Mouse (Mus musculus): Measurements from ENCODE around the gene Gm21983. TPM values are rescaled to one million over a fixed set of nuclear protein-coding genes. Genes with fewer than 3 reads are reported as not detected.

The Gm21983 gene
- polyA plus RNA-seq, 1 experiment from 2014 or later, result 0.34 TPM

- H3K4me2 ChIP-seq, result no peak overlapping the region
- WGBS, result 51% methylated on average over 13 of the region's 13 CpGs
- H3K27me3 ChIP-seq (replicated peaks), result no peaks in the 10 kb centered on the region
- H3K9me3 ChIP-seq (replicated peaks), result no peaks in the 10 kb centered on the region
- no peak overlapping the region for H3K9ac ChIP-seq
- no peak overlapping the region for H3K27ac ChIP-seq (ENCODE audit: poor library complexity, severe bottlenecking)
- H3K4me3 ChIP-seq, result no peak overlapping the region
- H3K4me1 ChIP-seq (replicated peaks), result 0 out of 2 replicates have a peak, but pooled peaks cover 4% of the 10 kb centered on the region
- H3K36me3 ChIP-seq, result no peaks in the 10 kb centered on the region
- no peak for ATAC-seq (ENCODE audit: insufficient number of reproducible peaks, low FRiP score)
Observed at GRCm38 (mm10) chr7:27128946-27129345, 51.9 kb downstream of the Gm21983 start.

- Histone ChIP-seq H3K27me3 (replicated peaks) (no peaks in the 10 kb centered on the region), H3K27ac (ENCODE audit: poor library complexity, severe bottlenecking) (no peak overlapping the region), H3K9me3 (replicated peaks) (no peaks in the 10 kb centered on the region), H3K9ac (no peak overlapping the region), H3K4me2 (no peak overlapping the region), H3K4me3 (no peak overlapping the region), H3K36me3 (no peaks in the 10 kb centered on the region), H3K4me1 (replicated peaks) (0 out of 2 replicates have a peak, but pooled peaks cover 3% of the 10 kb centered on the region)
- 52% methylated on average over 3 of the region's 3 CpGs for WGBS
- no peak for ATAC-seq (ENCODE audit: insufficient number of reproducible peaks, low FRiP score)
Observed at GRCm38 (mm10) chr7:27128162-27128561, 52.7 kb downstream of the Gm21983 start.

DNA sequence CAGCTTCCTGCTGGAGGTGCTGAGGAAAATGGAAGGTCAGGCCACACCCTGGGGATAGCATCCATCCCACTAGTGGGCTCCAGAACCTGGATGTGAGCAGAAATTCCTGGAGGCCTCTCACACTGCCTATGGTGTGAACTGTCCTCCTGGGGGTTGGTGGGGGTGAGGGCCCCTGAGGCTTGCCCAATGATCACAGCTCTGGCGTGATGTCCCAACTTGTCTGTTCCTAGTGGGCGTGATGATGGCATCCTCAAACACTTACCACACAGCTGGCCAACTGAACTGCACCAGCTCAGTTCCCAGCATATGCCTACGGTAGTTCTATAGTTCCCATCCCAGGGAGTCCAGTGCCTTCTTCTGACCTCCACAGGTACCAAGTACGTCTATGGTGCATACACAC is 55.9 kb downstream of the Gm21983 start:
- Histone ChIP-seq H3K4me2 (no peak overlapping the region), H3K4me1 (replicated peaks) (no peaks in the 10 kb centered on the region), H3K9me3 (replicated peaks) (no peaks in the 10 kb centered on the region), H3K27ac (ENCODE audit: poor library complexity, severe bottlenecking) (no peak overlapping the region), H3K9ac (no peak overlapping the region), H3K36me3 (no peaks in the 10 kb centered on the region), H3K27me3 (replicated peaks) (no peaks in the 10 kb centered on the region), H3K4me3 (no peak overlapping the region)
- ATAC-seq (ENCODE audit: insufficient number of reproducible peaks, low FRiP score), result no peak
- 74% methylated on average over 4 of the region's 4 CpGs for WGBS

DNA sequence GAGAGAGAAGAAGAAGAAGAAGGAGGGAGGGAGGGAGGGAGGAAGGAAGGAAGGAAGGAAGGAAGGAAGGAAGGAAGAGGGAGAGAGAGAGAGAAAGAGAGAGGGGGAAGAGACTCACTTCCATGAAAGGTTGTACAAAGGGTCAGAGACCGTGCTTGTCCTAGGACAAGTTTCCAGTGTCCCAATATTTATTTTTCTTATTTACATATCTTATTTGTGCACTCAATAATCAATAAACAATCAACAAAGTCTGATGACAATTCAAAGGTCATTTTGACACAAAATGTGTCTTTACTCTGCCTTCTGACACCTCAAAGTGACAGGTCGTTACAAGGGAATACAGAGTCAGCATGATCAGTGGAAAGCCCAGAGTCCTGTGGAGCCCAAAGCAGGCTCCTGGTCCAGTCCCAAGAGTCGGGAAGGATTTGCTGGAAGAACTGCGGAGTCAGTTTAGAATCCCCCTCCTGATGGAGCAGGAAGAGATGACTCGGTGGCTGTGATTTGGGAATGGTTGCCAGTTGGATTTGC is 56.5 kb downstream of the Gm21983 start:
- H3K4me2 ChIP-seq, result no peak overlapping the region
- no peak for ATAC-seq (ENCODE audit: insufficient number of reproducible peaks, low FRiP score)
- H3K27ac ChIP-seq (ENCODE audit: poor library complexity, severe bottlenecking), result no peak overlapping the region
- no peaks in the 10 kb centered on the region for H3K27me3 ChIP-seq (replicated peaks)
- H3K36me3 ChIP-seq, result no peaks in the 10 kb centered on the region
- no peak overlapping the region for H3K9ac ChIP-seq
- H3K9me3 ChIP-seq (replicated peaks), result no peaks in the 10 kb centered on the region
- H3K4me3 ChIP-seq, result no peak overlapping the region
- 54% methylated on average over 5 of the region's 5 CpGs for WGBS
- H3K4me1 ChIP-seq (replicated peaks), result no peaks in the 10 kb centered on the region

GRCm38 (mm10) chr7:27119676-27120075 is 61.2 kb downstream of the Gm21983 start, which contains the start of gene Cyp2f2:
Gene Cyp2f2 (plus strand): TSS chr7:27119909.
- no peaks in the 10 kb centered on the region for H3K27me3 ChIP-seq (replicated peaks)
- no peak within 1 kb of the TSS for H3K4me2 ChIP-seq
- H3K36me3 ChIP-seq, result no peaks in the 10 kb centered on the region
- no peak within 1 kb of the TSS for H3K9ac ChIP-seq
- H3K27ac ChIP-seq (ENCODE audit: poor library complexity, severe bottlenecking), result no peak within 1 kb of the TSS
- ATAC-seq (ENCODE audit: insufficient number of reproducible peaks, low FRiP score), result no peak
- no peak within 1 kb of the TSS for H3K4me3 ChIP-seq
- no peaks in the 10 kb centered on the region for H3K4me1 ChIP-seq (replicated peaks)
- no peaks in the 10 kb centered on the region for H3K9me3 ChIP-seq (replicated peaks)

MicroRNA genes within 50 kb of the gene (microRNA counts, 519-probe panel; counts per million panel counts)
- not detected for microRNA mmu-miR-1191

Small RNAs within 50 kb of the gene (microRNA-seq; reads per million reads assigned to microRNA genes)
- 5.4 reads per million, percentile 18 among the genes with 10 or more reads in this experiment for gene Mir1191
- not detected for gene Mir3101

Other genes starting within 250 kb of the Gm21983 start
- not detected in 2 replicates for gene Cyp2a22, start 241.7 kb downstream of the Gm21983 start, polyA plus RNA-seq (2016; fragmentation: Nextera tagmentation; extraction: Ambion mirVana)
- gene Cyp2a12, start 152.0 kb downstream of the Gm21983 start, polyA plus RNA-seq (2016; fragmentation: Nextera tagmentation; extraction: Ambion mirVana), result not detected in 2 replicates
- gene Cyp2f2, start 61.2 kb downstream of the Gm21983 start, polyA plus RNA-seq (2016; fragmentation: Nextera tagmentation; extraction: Ambion mirVana), result not detected in 2 replicates
- gene Cyp2t4, start 27.4 kb downstream of the Gm21983 start, polyA plus RNA-seq (2016; fragmentation: Nextera tagmentation; extraction: Ambion mirVana), result not detected in 2 replicates
- gene Egln2, start 14.3 kb downstream of the Gm21983 start, polyA plus RNA-seq (2016; fragmentation: Nextera tagmentation; extraction: Ambion mirVana), result 56.5 and 57.4 TPM in 2 replicates
- 51.2 and 53.5 TPM in 2 replicates for gene Rab4b, start 2.2 kb downstream of the Gm21983 start, polyA plus RNA-seq (2016; fragmentation: Nextera tagmentation; extraction: Ambion mirVana)
- gene Mia, start 71 bp upstream of the Gm21983 start, polyA plus RNA-seq (2016; fragmentation: Nextera tagmentation; extraction: Ambion mirVana), result 0.92 TPM in 1 of 2 replicates, not detected in the other
- 2.9 and 3.2 TPM in 2 replicates for gene BC024978, start 14.7 kb upstream of the Gm21983 start, polyA plus RNA-seq (2016; fragmentation: Nextera tagmentation; extraction: Ambion mirVana)
- gene Snrpa, start 15.2 kb upstream of the Gm21983 start, polyA plus RNA-seq (2016; fragmentation: Nextera tagmentation; extraction: Ambion mirVana), result 155 and 167 TPM in 2 replicates
- gene Itpkc, start 47.6 kb upstream of the Gm21983 start, polyA plus RNA-seq (2016; fragmentation: Nextera tagmentation; extraction: Ambion mirVana), result 3.1 and 3.4 TPM in 2 replicates
- 11.4 and 11.5 TPM in 2 replicates for gene Coq8b, start 51.9 kb upstream of the Gm21983 start, polyA plus RNA-seq (2016; fragmentation: Nextera tagmentation; extraction: Ambion mirVana)
- gene Numbl, start 77.3 kb upstream of the Gm21983 start, polyA plus RNA-seq (2016; fragmentation: Nextera tagmentation; extraction: Ambion mirVana), result 11.1 and 11.6 TPM in 2 replicates
- gene Ltbp4, start 156.6 kb upstream of the Gm21983 start, polyA plus RNA-seq (2016; fragmentation: Nextera tagmentation; extraction: Ambion mirVana), result 53.9 and 57.1 TPM in 2 replicates
- 35.4 and 39.4 TPM in 2 replicates for gene Shkbp1, start 174.9 kb upstream of the Gm21983 start, polyA plus RNA-seq (2016; fragmentation: Nextera tagmentation; extraction: Ambion mirVana)
- 1.2 and 1.5 TPM in 2 replicates for gene Gm20479, start 176.3 kb upstream of the Gm21983 start, polyA plus RNA-seq (2016; fragmentation: Nextera tagmentation; extraction: Ambion mirVana)